Mouse (Mus musculus) bone marrow macrophage, adult 2 months (primary cell): Measurements from ENCODE around the gene Hyal2.

Source experiments
- CTCF ChIP-seq: IDR thresholded peaks from 2 replicates; pipeline ENCODE4 v1.5.1; 2012; ENCODE audit warnings: low read depth, mild to moderate bottlenecking, low read length, moderate library complexity
- POLR2A ChIP-seq: IDR thresholded peaks from 2 replicates; pipeline ENCODE4 v1.6.1; 2012; ENCODE audit warnings: mild to moderate bottlenecking, low read depth, low read length, borderline replicate concordance

GRCm38 (mm10) chr9:107526198-107527026 is 41.3 kb upstream of the Hyal2 start:
- TF ChIP-seq POLR2A (no peak), CTCF (no peak)
